Mouse (Mus musculus): ENCODE measurements around the gene Pald1.

DNA sequence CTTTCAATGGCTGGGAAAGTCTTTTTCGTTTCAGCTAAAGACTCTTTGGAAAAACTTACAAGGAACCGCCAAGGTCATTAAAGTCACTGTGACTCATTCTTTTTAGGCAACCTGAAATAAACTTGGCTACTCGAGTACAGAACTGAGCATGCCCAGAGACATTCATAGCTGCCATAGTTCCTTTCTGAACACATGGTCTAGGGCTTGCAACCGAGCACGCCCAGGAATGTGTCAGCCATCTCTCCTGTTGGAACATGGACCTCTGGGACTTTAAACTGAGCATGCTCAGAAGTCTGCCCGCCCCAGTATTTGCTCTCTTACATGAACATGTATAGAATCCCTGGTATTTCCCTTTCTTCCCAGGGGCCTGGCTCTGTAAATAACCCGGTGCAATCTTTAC is 97.1 kb downstream of the Pald1 start:
- TF ChIP-seq CTCF (conservative IDR thresholded peaks at IDR 0.05; ENCODE audit: low read length), result no peak
- TF ChIP-seq POU5F1 (IDR thresholded peaks at IDR 0.05; ENCODE audit: borderline replicate concordance, low read length), result no peak
